Mouse (Mus musculus) thymus, adult 2 months (tissue): ENCODE results near the gene Ap2a2.

ENCODE experiments used
- CTCF ChIP-seq: fragments of 200-500 bp; IDR thresholded peaks from 2 replicates; pipeline ENCODE4 v1.5.1; 2012; ENCODE audit warnings: mild to moderate bottlenecking, control low read depth, low read length, moderate library complexity, borderline replicate concordance; ENCODE audit not compliant: control insufficient read depth, poor library complexity, insufficient read depth; ENCODE audit errors: extremely low read depth
- POLR2A ChIP-seq: fragments of 200-500 bp; IDR thresholded peaks from 2 replicates; pipeline ENCODE4 v1.6.1; 2012; ENCODE audit warnings: mild to moderate bottlenecking, low read length, control low read depth, moderate library complexity; ENCODE audit not compliant: control insufficient read depth, poor library complexity, insufficient read depth; ENCODE audit errors: extremely low read depth

DNA sequence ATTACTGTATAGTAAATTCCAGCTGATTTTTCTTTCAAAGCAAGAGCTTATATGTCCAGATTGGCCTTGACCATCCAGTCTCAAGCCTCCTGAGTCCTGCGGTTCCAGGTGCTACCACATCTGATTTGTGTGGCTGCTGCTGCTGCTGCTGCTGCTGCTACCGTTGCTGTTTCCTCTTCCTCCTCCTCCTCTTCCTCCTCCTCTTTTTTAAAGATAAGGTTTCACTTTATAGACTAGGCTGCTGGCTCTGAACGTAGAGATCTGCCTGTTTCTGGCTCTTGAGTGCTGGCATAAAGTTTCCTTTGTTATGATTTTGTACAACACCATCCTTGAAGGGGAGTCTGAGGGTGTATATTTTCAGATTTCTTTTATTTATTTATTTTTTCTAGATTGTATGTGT, 12.1 kb downstream of the Ap2a2 start:
- TF ChIP-seq CTCF = no peak
- TF ChIP-seq POLR2A = no peak
